Mouse (Mus musculus): ENCODE results near the gene Epha1.

The Epha1 gene

GRCm38 (mm10) chr6:42372816-42373547 is at the start of gene Epha1:
TSS of gene Epha1 (minus strand) at chr6:42373268.
- Histone ChIP-seq H3K4me3 (replicated peaks; ENCODE audit: low read length) (peak within 1 kb of the TSS; percentile 83), H3K27me3 (ENCODE audit: insufficient read depth, low read length) (peaks cover 69% of the 10 kb centered on the region), H3K4me1 (replicated peaks; ENCODE audit: low read depth, low read length) (peaks cover 27% of the 10 kb centered on the region), H3K36me3 (ENCODE audit: insufficient read depth, low read length) (no peaks in the 10 kb centered on the region), H3K9me3 (ENCODE audit: low read length) (peaks cover 14% of the 10 kb centered on the region)
- TF ChIP-seq NANOG (IDR thresholded peaks at IDR 0.05; ENCODE audit: borderline replicate concordance, low read length) (no peak), POU5F1 (IDR thresholded peaks at IDR 0.05; ENCODE audit: borderline replicate concordance, low read length) (no peak), CTCF (conservative IDR thresholded peaks at IDR 0.05; ENCODE audit: low read length) (peak; percentile 73)

- no peak for TF ChIP-seq POU5F1 (IDR thresholded peaks at IDR 0.05; ENCODE audit: borderline replicate concordance, low read length)
- TF ChIP-seq NANOG (IDR thresholded peaks at IDR 0.05; ENCODE audit: borderline replicate concordance, low read length) = no peak
- no peak for TF ChIP-seq CTCF (conservative IDR thresholded peaks at IDR 0.05; ENCODE audit: low read length)
- Histone ChIP-seq H3K4me1 (replicated peaks; ENCODE audit: low read depth, low read length) (no peaks in the 10 kb centered on the region), H3K27me3 (ENCODE audit: insufficient read depth, low read length) (no peaks in the 10 kb centered on the region), H3K36me3 (ENCODE audit: insufficient read depth, low read length) (no peaks in the 10 kb centered on the region), H3K4me3 (replicated peaks; ENCODE audit: low read length) (no peak overlapping the region), H3K9me3 (ENCODE audit: low read length) (no peaks in the 10 kb centered on the region)
Measured at GRCm38 (mm10) chr6:42421439-42421838, 48.4 kb upstream of the Epha1 start.

- H3K4me1 ChIP-seq (replicated peaks; ENCODE audit: low read depth, low read length) = no peaks in the 10 kb centered on the region
- TF ChIP-seq CTCF (conservative IDR thresholded peaks at IDR 0.05; ENCODE audit: low read length) = no peak
Measured at GRCm38 (mm10) chr6:42419443-42419842, 46.4 kb upstream of the Epha1 start.

GRCm38 (mm10) chr6:42405134-42405533 is 32.1 kb upstream of the Epha1 start, which contains the start of gene Tas2r135:
TSS of gene Tas2r135 (plus strand) at chr6:42405434.
- Histone ChIP-seq H3K36me3 (ENCODE audit: insufficient read depth, low read length) (no peaks in the 10 kb centered on the region), H3K27me3 (ENCODE audit: insufficient read depth, low read length) (no peaks in the 10 kb centered on the region), H3K4me3 (replicated peaks; ENCODE audit: low read length) (no peak within 1 kb of the TSS), H3K9me3 (ENCODE audit: low read length) (no peaks in the 10 kb centered on the region), H3K4me1 (replicated peaks; ENCODE audit: low read depth, low read length) (no peaks in the 10 kb centered on the region)
- TF ChIP-seq CTCF (conservative IDR thresholded peaks at IDR 0.05; ENCODE audit: low read length) (no peak), NANOG (IDR thresholded peaks at IDR 0.05; ENCODE audit: borderline replicate concordance, low read length) (no peak), POU5F1 (IDR thresholded peaks at IDR 0.05; ENCODE audit: borderline replicate concordance, low read length) (no peak)

More at GRCm38 (mm10) chr6:42419443-42419842, 46.4 kb upstream of the Epha1 start:
- no peaks in the 10 kb centered on the region for H3K36me3 ChIP-seq (ENCODE audit: insufficient read depth, low read length)
- no peaks in the 10 kb centered on the region for H3K27me3 ChIP-seq (ENCODE audit: insufficient read depth, low read length)
- H3K4me3 ChIP-seq (replicated peaks; ENCODE audit: low read length) = no peak overlapping the region
- no peaks in the 10 kb centered on the region for H3K9me3 ChIP-seq (ENCODE audit: low read length)

GRCm38 (mm10) chr6:42399938-42400337 is 26.9 kb upstream of the Epha1 start, which contains the start of gene Tas2r143:
TSS of gene Tas2r143 (plus strand) at chr6:42400238.
- no peaks in the 10 kb centered on the region for H3K36me3 ChIP-seq (ENCODE audit: insufficient read depth, low read length)
- TF ChIP-seq CTCF (conservative IDR thresholded peaks at IDR 0.05; ENCODE audit: low read length) = no peak
- no peak for TF ChIP-seq NANOG (IDR thresholded peaks at IDR 0.05; ENCODE audit: borderline replicate concordance, low read length)
- no peak for TF ChIP-seq POU5F1 (IDR thresholded peaks at IDR 0.05; ENCODE audit: borderline replicate concordance, low read length)
- no peak within 1 kb of the TSS for H3K4me3 ChIP-seq (replicated peaks; ENCODE audit: low read length)
- H3K4me1 ChIP-seq (replicated peaks; ENCODE audit: low read depth, low read length) = no peaks in the 10 kb centered on the region
- H3K9me3 ChIP-seq (ENCODE audit: low read length) = no peaks in the 10 kb centered on the region
- H3K27me3 ChIP-seq (ENCODE audit: insufficient read depth, low read length) = no peaks in the 10 kb centered on the region

- H3K4me3 ChIP-seq (replicated peaks; ENCODE audit: low read length) = no peak overlapping the region
- no peaks in the 10 kb centered on the region for H3K36me3 ChIP-seq (ENCODE audit: insufficient read depth, low read length)
- H3K4me1 ChIP-seq (replicated peaks; ENCODE audit: low read depth, low read length) = no peaks in the 10 kb centered on the region
- H3K27me3 ChIP-seq (ENCODE audit: insufficient read depth, low read length) = no peaks in the 10 kb centered on the region
- H3K9me3 ChIP-seq (ENCODE audit: low read length) = no peaks in the 10 kb centered on the region
- TF ChIP-seq NANOG (IDR thresholded peaks at IDR 0.05; ENCODE audit: borderline replicate concordance, low read length) (no peak), CTCF (conservative IDR thresholded peaks at IDR 0.05; ENCODE audit: low read length) (no peak), POU5F1 (IDR thresholded peaks at IDR 0.05; ENCODE audit: borderline replicate concordance, low read length) (no peak)
Measured at GRCm38 (mm10) chr6:42398998-42399397, 25.9 kb upstream of the Epha1 start.

- Histone ChIP-seq H3K27me3 (ENCODE audit: insufficient read depth, low read length) (peaks cover 4% of the 10 kb centered on the region; the same call in 1 of the 2 replicates), H3K9me3 (ENCODE audit: low read length) (no peaks in the 10 kb centered on the region), H3K4me3 (replicated peaks; ENCODE audit: low read length) (no peak overlapping the region), H3K36me3 (ENCODE audit: insufficient read depth, low read length) (no peaks in the 10 kb centered on the region), H3K4me1 (replicated peaks; ENCODE audit: low read depth, low read length) (no peaks in the 10 kb centered on the region)
- no peak for TF ChIP-seq CTCF (conservative IDR thresholded peaks at IDR 0.05; ENCODE audit: low read length)
- no peak for TF ChIP-seq NANOG (IDR thresholded peaks at IDR 0.05; ENCODE audit: borderline replicate concordance, low read length)
Measured at GRCm38 (mm10) chr6:42398285-42398684, 25.2 kb upstream of the Epha1 start.

GRCm38 (mm10) chr6:42397041-42397657 is 24.1 kb upstream of the Epha1 start:
- Histone ChIP-seq H3K27me3 (ENCODE audit: insufficient read depth, low read length) (peaks cover 4% of the 10 kb centered on the region), H3K4me3 (replicated peaks; ENCODE audit: low read length) (no peak overlapping the region), H3K9me3 (ENCODE audit: low read length) (no peaks in the 10 kb centered on the region), H3K4me1 (replicated peaks; ENCODE audit: low read depth, low read length) (no peaks in the 10 kb centered on the region), H3K36me3 (ENCODE audit: insufficient read depth, low read length) (no peaks in the 10 kb centered on the region)
- TF ChIP-seq CTCF (conservative IDR thresholded peaks at IDR 0.05; ENCODE audit: low read length) (no peak), POU5F1 (IDR thresholded peaks at IDR 0.05; ENCODE audit: borderline replicate concordance, low read length) (no peak), NANOG (IDR thresholded peaks at IDR 0.05; ENCODE audit: borderline replicate concordance, low read length) (no peak)

All from E14TG2a.4 (cell line).